Mouse (Mus musculus) embryonic fibroblast, embryonic 13.5 days (primary cell): ENCODE measurements around the gene Rptor.

Source experiments
- CTCF ChIP-seq: IDR thresholded peaks from 2 replicates; pipeline ENCODE4 v1.5.1; 2011; ENCODE audit warnings: mild to moderate bottlenecking, control low read depth, low read length, moderate library complexity, borderline replicate concordance; ENCODE audit not compliant: insufficient read depth
- POLR2A ChIP-seq: IDR thresholded peaks from 2 replicates; pipeline ENCODE4 v1.6.1; 2011; ENCODE audit warnings: low read depth, mild to moderate bottlenecking, control low read depth, low read length, moderate library complexity

- TF ChIP-seq CTCF (peak; percentile 42; the same call in 1 of the 2 replicates), POLR2A (no peak)
Observed at GRCm38 (mm10) chr11:119935457-119935856, 332.8 kb downstream of the Rptor start.
